Mouse (Mus musculus) embryonic facial prominence, embryonic 13.5 days (tissue): ENCODE results near the gene Iars2. TPM values are rescaled to one million over a fixed set of nuclear protein-coding genes. Genes with fewer than 3 reads are reported as not detected.
"Not testable (repeated sequence)": the region's sequence is repeated elsewhere in the genome, so short reads cannot be mapped to it uniquely, and the experiment has no call there.

Source experiments
- ATAC-seq: fragments of 200-750 bp; cut with Nextera tagmentation; 2 replicates; pipeline ENCODE4 v1.8.0; 2017; ENCODE audit warnings: low read depth; ENCODE audit not compliant: insufficient number of reproducible peaks, insufficient read depth, low FRiP score, low TSS enrichment
- H3K27ac ChIP-seq: fragments of 300-500 bp; sonication (generic); 2 replicates; pipeline ENCODE4 v1.5.1; 2015; ENCODE audit warnings: moderate library complexity, mild to moderate bottlenecking, inconsistent platforms
- H3K27me3 ChIP-seq: fragments of 300-500 bp; sonication (generic); 2 replicates; pipeline ENCODE4 v1.6.1; 2015; ENCODE audit warnings: mild to moderate bottlenecking, inconsistent platforms
- H3K36me3 ChIP-seq: fragments of 300-500 bp; sonication (generic); 2 replicates; pipeline ENCODE4 v1.6.1; 2015; ENCODE audit warnings: mild to moderate bottlenecking, inconsistent platforms
- H3K4me1 ChIP-seq: fragments of 300-500 bp; sonication (generic); 2 replicates; pipeline ENCODE4 v1.6.1; 2015; ENCODE audit warnings: inconsistent platforms
- H3K4me2 ChIP-seq: fragments of 300-500 bp; sonication (generic); 2 replicates; pipeline ENCODE4 v1.6.1; 2015; ENCODE audit warnings: moderate library complexity, mild to moderate bottlenecking, inconsistent platforms
- H3K4me3 ChIP-seq: fragments of 300-500 bp; sonication (generic); 2 replicates; pipeline ENCODE4 v1.5.1; 2015; ENCODE audit warnings: mild to moderate bottlenecking, inconsistent platforms
- H3K9ac ChIP-seq: fragments of 300-500 bp; sonication (generic); 2 replicates; pipeline ENCODE4 v1.6.1; 2015; ENCODE audit warnings: mild to moderate bottlenecking, inconsistent platforms
- H3K9me3 ChIP-seq: fragments of 300-500 bp; sonication (generic); 2 replicates; pipeline ENCODE4 v1.6.1; 2016; ENCODE audit warnings: inconsistent platforms
- WGBS: fragments of 180-500 bp; shearing (Covaris S2); methylation state at CpG from one replicate; pipeline ENCODE4 v1.1.7; 2015; ENCODE audit warnings: mixed read lengths; 5-methylcytosine and 5-hydroxymethylcytosine counted together
- polyA plus RNA-seq: library from polyadenylated mRNA; unstranded; fragments of >200 nt; fragmentation: Nextera tagmentation; extraction: Ambion mirVana; gene quantifications from 2 replicates; pipeline ENCODE4 v1.2.1, GENCODE M21; 2015

Iars2 gene
- polyA plus RNA-seq, 1 experiment from 2014 or later, result 23.3 TPM

- no peak for ATAC-seq
Measured at GRCm38 (mm10) chr1:185331364-185331763, 2.2 kb upstream of the Iars2 start.

GRCm38 (mm10) chr1:185329851-185330250 is 655 bp upstream of the Iars2 start:
- Histone ChIP-seq H3K9me3 (no peaks in the 10 kb centered on the region), H3K27me3 (no peaks in the 10 kb centered on the region), H3K4me1 (peaks cover 17% of the 10 kb centered on the region), H3K4me2 (peak overlapping the region; percentile 78), H3K36me3 (peaks cover 21% of the 10 kb centered on the region), H3K27ac (no peak overlapping the region), H3K9ac (no peak overlapping the region), H3K4me3 (0 out of 2 replicates have a peak overlapping the region, but pooled peaks have one; percentile 73)
- no peak for ATAC-seq
- 87% methylated on average over 8 of the region's 8 CpGs for WGBS

More at GRCm38 (mm10) chr1:185331364-185331763, 2.2 kb upstream of the Iars2 start:
- H3K9me3 ChIP-seq, result no peaks in the 10 kb centered on the region
- peak overlapping the region; percentile 67 for H3K4me2 ChIP-seq
- WGBS, result 50% methylated on average over 5 of the region's 5 CpGs
- H3K9ac ChIP-seq, result no peak overlapping the region
- peaks cover 10% of the 10 kb centered on the region for H3K36me3 ChIP-seq
- no peak overlapping the region for H3K27ac ChIP-seq
- H3K27me3 ChIP-seq, result no peaks in the 10 kb centered on the region
- no peak overlapping the region for H3K4me3 ChIP-seq
- H3K4me1 ChIP-seq, result peaks cover 17% of the 10 kb centered on the region

DNA sequence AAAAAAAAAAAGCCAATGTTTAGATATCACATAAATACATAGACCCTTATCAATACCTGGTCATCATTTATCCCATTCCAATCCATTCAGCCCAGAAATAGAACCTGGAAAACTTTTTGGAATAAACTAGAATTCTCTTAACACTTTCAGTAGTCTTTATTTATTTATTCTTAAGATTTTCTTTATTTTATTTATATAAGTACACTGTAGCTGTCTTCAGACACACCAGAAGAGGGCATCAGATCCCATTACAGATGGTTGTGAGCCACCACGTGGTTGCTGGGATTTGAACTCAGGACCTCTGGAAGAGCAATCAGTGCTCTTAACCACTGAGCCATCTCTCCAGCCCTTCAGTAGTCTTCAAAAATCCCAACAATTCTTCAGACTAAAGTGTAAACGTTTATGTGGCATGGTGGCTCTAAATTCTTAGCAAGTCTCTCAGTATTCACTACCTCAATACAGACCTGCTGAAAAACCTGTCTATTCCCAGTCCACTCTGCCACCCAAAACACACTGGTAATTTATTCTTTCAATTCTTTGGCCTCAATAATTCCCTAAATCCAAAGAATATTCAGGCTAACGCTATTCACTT is 1.3 kb downstream of the Iars2 start:
- H3K27ac ChIP-seq, H3K9ac ChIP-seq, H3K9me3 ChIP-seq, ATAC-seq, H3K27me3 ChIP-seq: not testable (repeated sequence)
- peak overlapping the region; percentile 73 for H3K4me3 ChIP-seq
- H3K36me3 ChIP-seq, result peaks cover 38% of the 10 kb centered on the region
- peaks cover 12% of the 10 kb centered on the region for H3K4me1 ChIP-seq
- WGBS, result 65% methylated on average over 3 of the region's 3 CpGs
- H3K4me2 ChIP-seq, result peak overlapping the region; percentile 78

- Histone ChIP-seq H3K9me3 (no peaks in the 10 kb centered on the region), H3K27me3 (no peaks in the 10 kb centered on the region), H3K9ac (no peak overlapping the region), H3K36me3 (peaks cover 72% of the 10 kb centered on the region), H3K4me3 (no peak overlapping the region), H3K4me2 (no peak overlapping the region), H3K27ac (no peak overlapping the region), H3K4me1 (no peaks in the 10 kb centered on the region)
- ATAC-seq, result no peak
- 83% methylated on average over 16 of the region's 16 CpGs for WGBS
Measured at GRCm38 (mm10) chr1:185315846-185316568, 13.2 kb downstream of the Iars2 start.

GRCm38 (mm10) chr1:185314546-185314945 is 14.7 kb downstream of the Iars2 start:
- Histone ChIP-seq H3K4me2 (no peak overlapping the region), H3K4me3 (no peak overlapping the region), H3K9ac (no peak overlapping the region), H3K36me3 (peaks cover 62% of the 10 kb centered on the region), H3K27ac (no peak overlapping the region), H3K27me3 (no peaks in the 10 kb centered on the region), H3K4me1 (no peaks in the 10 kb centered on the region), H3K9me3 (no peaks in the 10 kb centered on the region)
- WGBS, result 92% methylated on average over 4 of the region's 4 CpGs
- no peak for ATAC-seq

DNA sequence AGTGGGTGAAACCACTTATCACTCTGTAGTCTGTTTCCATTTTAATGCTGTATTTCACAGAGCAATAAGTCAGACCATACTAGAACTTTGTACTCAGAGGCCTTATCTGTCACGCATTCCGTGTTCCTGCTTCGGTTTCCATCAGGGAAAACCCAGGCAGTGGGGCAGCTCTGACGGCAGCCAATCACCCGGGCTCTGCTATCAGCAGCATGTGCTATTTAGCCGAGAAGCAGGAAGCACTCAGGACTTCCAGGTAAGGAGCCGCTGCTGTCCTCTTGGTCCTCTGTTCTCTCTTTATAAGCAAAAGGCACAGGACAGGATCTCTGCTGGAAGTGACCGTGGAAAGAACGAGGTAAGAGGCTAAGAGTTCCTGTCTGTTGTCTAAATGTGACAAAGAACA is 17.2 kb downstream of the Iars2 start:
- Histone ChIP-seq H3K4me2 (no peak overlapping the region), H3K9me3 (no peaks in the 10 kb centered on the region), H3K9ac (no peak overlapping the region), H3K27ac (no peak overlapping the region), H3K4me1 (no peaks in the 10 kb centered on the region), H3K4me3 (no peak overlapping the region), H3K27me3 (no peaks in the 10 kb centered on the region), H3K36me3 (peaks cover 56% of the 10 kb centered on the region)
- 82% methylated on average over 9 of the region's 9 CpGs for WGBS
- ATAC-seq, result no peak

- WGBS, result 78% methylated on average over 4 of the region's 4 CpGs
- no peak for ATAC-seq
- H3K4me2 ChIP-seq, result no peak overlapping the region
- H3K27me3 ChIP-seq, result no peaks in the 10 kb centered on the region
- no peak overlapping the region for H3K4me3 ChIP-seq
- no peak overlapping the region for H3K9ac ChIP-seq
- H3K36me3 ChIP-seq, result peaks cover 48% of the 10 kb centered on the region
- no peaks in the 10 kb centered on the region for H3K9me3 ChIP-seq
- H3K27ac ChIP-seq, result no peak overlapping the region
- no peaks in the 10 kb centered on the region for H3K4me1 ChIP-seq
Measured at GRCm38 (mm10) chr1:185308908-185309307, 20.3 kb downstream of the Iars2 start.

DNA sequence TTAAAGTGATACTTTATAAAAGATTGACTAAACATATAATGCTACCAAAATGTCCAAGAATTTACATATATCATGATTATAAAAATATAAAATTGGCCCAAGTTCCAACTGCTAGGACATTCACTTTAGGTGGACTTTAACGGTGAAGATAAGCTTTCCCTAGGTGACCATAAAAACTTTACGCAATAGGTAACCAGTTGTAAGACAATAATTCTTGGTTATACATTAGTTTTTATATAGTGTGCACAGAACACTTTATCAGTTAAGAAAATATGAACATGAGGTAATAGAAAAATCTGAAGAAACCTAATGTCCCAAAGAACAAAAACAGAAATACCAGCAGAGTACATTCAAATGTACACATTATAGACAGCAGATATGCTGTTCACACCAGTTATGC is 20.9 kb downstream of the Iars2 start:
- WGBS, result 94% methylated on average over 2 of the region's 2 CpGs
- H3K4me2 ChIP-seq, result no peak overlapping the region
- no peak for ATAC-seq
- H3K4me1 ChIP-seq, result no peaks in the 10 kb centered on the region
- H3K36me3 ChIP-seq, result peaks cover 45% of the 10 kb centered on the region
- no peak overlapping the region for H3K4me3 ChIP-seq
- H3K27me3 ChIP-seq, result no peaks in the 10 kb centered on the region
- H3K27ac ChIP-seq, result no peak overlapping the region
- H3K9ac ChIP-seq, result no peak overlapping the region
- no peaks in the 10 kb centered on the region for H3K9me3 ChIP-seq

DNA sequence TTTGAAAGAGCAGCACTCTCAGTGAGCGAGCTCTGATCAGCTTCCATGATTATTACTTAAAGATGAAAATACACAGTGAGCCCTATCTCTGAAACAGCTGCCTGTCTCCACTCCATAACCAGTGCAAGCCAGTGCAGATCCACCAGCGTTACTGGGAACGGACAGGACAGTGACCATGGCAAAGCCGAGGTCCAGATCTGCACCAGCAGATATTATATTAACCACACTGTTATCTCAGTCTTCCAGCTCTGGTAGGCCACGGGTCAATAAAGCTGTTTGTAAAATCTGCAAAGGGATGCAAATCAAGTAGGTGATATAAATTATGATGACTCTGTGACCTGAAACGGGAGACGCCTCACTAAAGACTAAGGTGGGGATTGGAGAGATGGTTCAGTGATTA is 21.6 kb downstream of the Iars2 start:
- Histone ChIP-seq H3K27ac (no peak overlapping the region), H3K4me2 (no peak overlapping the region), H3K27me3 (no peaks in the 10 kb centered on the region), H3K9me3 (no peaks in the 10 kb centered on the region), H3K36me3 (peaks cover 46% of the 10 kb centered on the region), H3K9ac (no peak overlapping the region), H3K4me1 (no peaks in the 10 kb centered on the region), H3K4me3 (no peak overlapping the region)
- ATAC-seq, result no peak
- 94% methylated on average over 7 of the region's 7 CpGs for WGBS

DNA sequence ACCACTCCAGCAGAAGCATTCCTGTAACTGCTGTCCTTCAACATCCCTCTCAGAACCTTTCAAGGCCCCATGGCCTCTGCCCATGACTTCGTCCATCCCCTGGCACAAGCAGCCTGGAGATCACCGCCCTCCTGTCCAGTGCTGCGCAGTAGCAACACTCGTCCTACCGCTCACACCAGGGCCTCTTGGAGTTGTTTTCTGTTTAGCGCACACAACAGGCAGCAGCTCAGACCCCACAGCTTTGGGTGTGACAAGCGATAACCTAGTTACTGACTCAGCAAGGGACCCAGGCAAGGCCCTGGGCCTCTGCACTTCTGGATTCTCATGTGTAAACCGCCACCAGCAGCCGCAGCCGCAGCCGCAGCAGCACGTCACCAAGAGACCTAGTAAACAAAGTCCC is 22.4 kb downstream of the Iars2 start:
- H3K4me3 ChIP-seq, result no peak overlapping the region
- H3K4me2 ChIP-seq, result no peak overlapping the region
- H3K27me3 ChIP-seq, result no peaks in the 10 kb centered on the region
- no peaks in the 10 kb centered on the region for H3K9me3 ChIP-seq
- WGBS, result 97% methylated on average over 12 of the region's 12 CpGs
- no peak overlapping the region for H3K27ac ChIP-seq
- H3K4me1 ChIP-seq, result no peaks in the 10 kb centered on the region
- no peak overlapping the region for H3K9ac ChIP-seq
- H3K36me3 ChIP-seq, result peaks cover 47% of the 10 kb centered on the region
- ATAC-seq, result no peak

DNA sequence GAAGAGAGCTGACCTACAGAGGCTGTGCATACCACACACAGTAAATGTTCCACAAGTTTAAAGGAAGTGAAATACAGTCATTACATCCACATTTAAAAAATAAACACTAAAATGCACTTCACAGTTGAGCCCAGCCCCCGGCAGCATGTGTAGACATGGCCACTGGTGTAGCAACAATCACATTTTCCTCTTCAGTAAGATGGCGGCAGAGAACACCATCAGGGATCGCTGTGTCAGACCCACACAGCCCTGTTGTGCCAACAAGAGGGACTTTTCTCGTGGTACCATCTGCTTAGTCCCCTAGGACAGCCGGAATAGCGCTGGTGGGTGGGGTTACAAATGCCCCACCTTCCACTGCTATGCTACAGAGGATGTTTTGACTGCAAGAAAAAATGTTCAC is 26.4 kb downstream of the Iars2 start:
- ATAC-seq, result no peak
- H3K4me2 ChIP-seq, result no peak overlapping the region
- no peak overlapping the region for H3K4me3 ChIP-seq
- H3K36me3 ChIP-seq, result peaks cover 60% of the 10 kb centered on the region
- WGBS, result 91% methylated on average over 6 of the region's 6 CpGs
- H3K27me3 ChIP-seq, result no peaks in the 10 kb centered on the region
- no peak overlapping the region for H3K27ac ChIP-seq
- no peaks in the 10 kb centered on the region for H3K4me1 ChIP-seq
- no peaks in the 10 kb centered on the region for H3K9me3 ChIP-seq
- H3K9ac ChIP-seq, result no peak overlapping the region

DNA sequence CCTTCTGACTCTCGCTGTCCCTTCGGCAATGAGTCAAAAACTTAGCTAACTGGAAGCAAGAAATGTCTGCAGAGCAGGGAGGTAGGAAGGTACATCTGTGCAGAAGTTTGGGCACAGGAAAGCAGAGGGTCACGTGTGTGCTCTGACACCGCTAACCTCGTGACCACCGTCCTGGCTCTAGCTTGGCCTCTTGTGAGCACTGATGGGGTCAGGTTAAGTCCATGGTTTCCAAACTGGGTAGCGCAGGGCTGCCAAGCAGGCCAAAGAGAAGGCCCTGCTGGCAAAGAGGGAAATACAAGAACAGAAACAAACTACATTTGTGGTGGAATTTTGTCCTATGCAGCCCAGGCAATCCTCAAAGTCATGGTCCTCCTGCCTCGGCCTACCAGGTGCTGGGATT is 30.7 kb downstream of the Iars2 start:
- Histone ChIP-seq H3K4me1 (no peaks in the 10 kb centered on the region), H3K4me3 (no peak overlapping the region), H3K9ac (no peak overlapping the region), H3K4me2 (no peak overlapping the region), H3K27me3 (no peaks in the 10 kb centered on the region), H3K36me3 (peaks cover 82% of the 10 kb centered on the region), H3K27ac (no peak overlapping the region), H3K9me3 (no peaks in the 10 kb centered on the region)
- ATAC-seq, result no peak
- 89% methylated on average over 8 of the region's 8 CpGs for WGBS
